Mouse (Mus musculus): ENCODE results near the gene Tbc1d9. TPM values are rescaled to one million over a fixed set of nuclear protein-coding genes. Genes with fewer than 3 reads are reported as not detected.

Gene Tbc1d9
- total and polyA plus RNA-seq, 2 experiments from 2014 or later, result 18.6 to 135 TPM

DNA sequence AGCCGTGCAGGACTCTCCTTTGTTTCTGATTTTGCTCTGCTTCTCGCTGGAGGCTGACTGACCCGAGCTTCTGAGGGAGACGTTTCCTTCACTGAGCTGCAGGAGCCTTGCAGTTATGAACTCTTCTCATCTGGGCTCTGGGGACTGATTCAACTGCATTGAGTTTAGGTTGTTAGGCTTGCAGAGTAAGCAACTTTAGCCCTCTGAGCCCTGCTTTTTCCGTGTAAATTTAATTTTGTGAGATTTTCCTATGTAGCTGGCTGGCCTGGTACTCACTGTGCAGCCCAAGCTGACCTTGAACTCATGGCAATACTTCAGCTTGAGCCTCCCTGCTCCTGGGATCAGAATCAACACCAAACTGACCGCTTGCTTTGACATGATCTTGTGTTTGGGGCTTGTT is 5.7 kb downstream of the Tbc1d9 start:
- ATAC-seq (ENCODE audit: low FRiP score), result no peak
- peaks cover 17% of the 10 kb centered on the region; the same call in 1 of the 2 replicates for H3K4me1 ChIP-seq (ENCODE audit: insufficient read depth, low read length)
- TF ChIP-seq CTCF (IDR thresholded peaks at IDR 0.05), result no peak
- no peaks in the 10 kb centered on the region for H3K36me3 ChIP-seq (ENCODE audit: insufficient read depth, low read length)
- no peak overlapping the region for H3K27ac ChIP-seq (ENCODE audit: low read depth, low read length)
- DNase-seq (ENCODE audit: low spot score), result no peak
- no peak overlapping the region for H3K9ac ChIP-seq (replicated peaks; ENCODE audit: low read length, poor library complexity, severe bottlenecking)
- no peak overlapping the region for H3K4me3 ChIP-seq (ENCODE audit: low read depth, low read length)
- H3K27me3 ChIP-seq (ENCODE audit: insufficient read depth, low read length), result no peaks in the 10 kb centered on the region
- H3K4me2 ChIP-seq (ENCODE audit: low read depth, low read length, poor library complexity, severe bottlenecking), result no peak overlapping the region
- 21% methylated on average over 6 of the region's 6 CpGs for WGBS
- H3K9me3 ChIP-seq (ENCODE audit: low read length), result no peaks in the 10 kb centered on the region

DNA sequence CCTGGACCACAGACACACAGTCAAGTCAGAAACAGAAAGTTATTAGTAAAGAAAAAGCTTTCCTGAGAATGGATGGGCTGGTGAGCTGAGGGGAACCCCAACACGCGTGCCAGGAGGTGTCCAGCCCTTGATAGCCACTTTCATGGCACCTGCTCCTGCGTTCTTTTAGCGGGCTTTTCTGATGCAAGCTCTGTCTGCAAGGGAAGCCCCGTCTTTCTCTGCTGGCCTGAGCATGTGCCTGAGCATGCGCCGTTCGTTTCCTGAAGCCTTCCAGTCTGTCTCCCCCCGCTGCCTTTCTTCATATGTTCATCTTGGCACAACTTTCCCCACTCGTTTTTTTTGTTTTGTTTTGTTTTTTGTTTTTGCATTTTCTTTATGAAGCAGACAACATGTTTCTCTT is 10.5 kb downstream of the Tbc1d9 start:
- no peak for ATAC-seq (ENCODE audit: low FRiP score)
- no peak overlapping the region for H3K4me2 ChIP-seq (ENCODE audit: low read depth, low read length, poor library complexity, severe bottlenecking)
- H3K36me3 ChIP-seq (ENCODE audit: insufficient read depth, low read length), result no peaks in the 10 kb centered on the region
- H3K27ac ChIP-seq (ENCODE audit: low read depth, low read length), result no peak overlapping the region
- no peak for DNase-seq (ENCODE audit: low spot score)
- no peak for TF ChIP-seq CTCF (IDR thresholded peaks at IDR 0.05)
- no peaks in the 10 kb centered on the region for H3K27me3 ChIP-seq (ENCODE audit: insufficient read depth, low read length)
- H3K9ac ChIP-seq (replicated peaks; ENCODE audit: low read length, poor library complexity, severe bottlenecking), result no peak overlapping the region
- WGBS, result 65% methylated on average over 10 of the region's 10 CpGs
- H3K9me3 ChIP-seq (ENCODE audit: low read length), result no peaks in the 10 kb centered on the region
- no peak overlapping the region for H3K4me3 ChIP-seq (ENCODE audit: low read depth, low read length)
- H3K4me1 ChIP-seq (ENCODE audit: insufficient read depth, low read length), result peaks cover 11% of the 10 kb centered on the region; the same call in 1 of the 2 replicates

- Histone ChIP-seq H3K27me3 (ENCODE audit: insufficient read depth, low read length) (no peaks in the 10 kb centered on the region), H3K4me2 (ENCODE audit: low read depth, low read length, poor library complexity, severe bottlenecking) (no peak overlapping the region), H3K4me3 (ENCODE audit: low read depth, low read length) (no peak overlapping the region), H3K36me3 (ENCODE audit: insufficient read depth, low read length) (no peaks in the 10 kb centered on the region), H3K9me3 (ENCODE audit: low read length) (no peaks in the 10 kb centered on the region), H3K27ac (ENCODE audit: low read depth, low read length) (no peak overlapping the region), H3K9ac (replicated peaks; ENCODE audit: low read length, poor library complexity, severe bottlenecking) (no peak overlapping the region), H3K4me1 (ENCODE audit: insufficient read depth, low read length) (peaks cover 11% of the 10 kb centered on the region; the same call in 1 of the 2 replicates)
- DNase-seq (ENCODE audit: low spot score) (no peak), ATAC-seq (ENCODE audit: low FRiP score) (no peak)
- TF ChIP-seq CTCF (IDR thresholded peaks at IDR 0.05), result no peak
- WGBS, result 50% methylated on average over 1 of the region's 2 CpGs
Observed at GRCm38 (mm10) chr8:83176785-83177184, 11.6 kb downstream of the Tbc1d9 start.

DNA sequence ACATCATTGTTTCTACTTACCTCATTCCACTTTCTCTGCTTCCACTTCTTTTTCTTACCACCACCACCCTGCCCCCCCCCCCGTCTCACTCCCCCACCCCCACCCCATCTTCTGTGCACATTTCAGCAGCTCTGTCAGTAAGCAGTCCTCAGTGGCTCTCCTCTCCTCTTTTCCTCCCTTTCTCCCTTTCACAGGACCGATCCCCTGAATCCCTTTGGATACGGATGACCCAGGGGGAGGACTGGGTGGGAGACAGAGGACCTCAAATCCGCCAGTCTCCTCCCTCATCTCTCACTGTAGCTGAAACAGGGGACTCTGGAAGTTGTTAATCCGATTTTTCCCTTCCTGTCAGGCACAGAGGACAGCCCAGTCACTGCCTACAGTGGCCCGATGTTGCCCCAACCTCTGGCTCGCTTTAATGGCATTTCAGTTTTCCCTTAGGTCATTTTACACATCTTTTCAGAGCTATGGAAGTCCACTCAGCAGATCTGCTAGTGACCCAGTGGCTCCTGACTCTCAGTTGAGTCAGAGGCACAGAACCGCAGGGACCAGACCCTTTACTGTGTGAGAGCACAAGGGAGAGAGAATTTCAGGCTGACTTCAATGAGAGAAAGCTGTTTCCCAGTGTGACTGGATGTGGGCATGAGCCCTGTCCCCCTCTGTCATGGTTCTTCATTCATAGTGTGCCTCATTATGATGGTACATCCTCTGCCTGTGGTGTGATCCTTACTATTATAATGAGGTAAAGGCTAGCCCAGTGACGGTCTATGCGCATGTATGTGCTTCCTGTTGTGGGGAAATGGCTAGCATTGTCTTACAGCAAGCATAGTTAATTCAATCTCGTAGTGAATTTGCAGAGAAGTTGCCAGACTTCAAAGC is 12.4 kb downstream of the Tbc1d9 start:
- Histone ChIP-seq H3K4me1 (ENCODE audit: insufficient read depth, low read length) (peaks cover 14% of the 10 kb centered on the region; the same call in 1 of the 2 replicates), H3K27ac (ENCODE audit: low read depth, low read length) (no peak overlapping the region), H3K9me3 (ENCODE audit: low read length) (no peaks in the 10 kb centered on the region), H3K4me3 (ENCODE audit: low read depth, low read length) (no peak overlapping the region), H3K9ac (replicated peaks; ENCODE audit: low read length, poor library complexity, severe bottlenecking) (no peak overlapping the region), H3K4me2 (ENCODE audit: low read depth, low read length, poor library complexity, severe bottlenecking) (no peak overlapping the region), H3K27me3 (ENCODE audit: insufficient read depth, low read length) (no peaks in the 10 kb centered on the region), H3K36me3 (ENCODE audit: insufficient read depth, low read length) (no peaks in the 10 kb centered on the region)
- peak; percentile 36; the same call in 1 of the 2 replicates for ATAC-seq (ENCODE audit: low FRiP score)
- DNase-seq (ENCODE audit: low spot score), result no peak
- WGBS, result 11% methylated on average over 11 of the region's 11 CpGs
- no peak for TF ChIP-seq CTCF (IDR thresholded peaks at IDR 0.05)

DNA sequence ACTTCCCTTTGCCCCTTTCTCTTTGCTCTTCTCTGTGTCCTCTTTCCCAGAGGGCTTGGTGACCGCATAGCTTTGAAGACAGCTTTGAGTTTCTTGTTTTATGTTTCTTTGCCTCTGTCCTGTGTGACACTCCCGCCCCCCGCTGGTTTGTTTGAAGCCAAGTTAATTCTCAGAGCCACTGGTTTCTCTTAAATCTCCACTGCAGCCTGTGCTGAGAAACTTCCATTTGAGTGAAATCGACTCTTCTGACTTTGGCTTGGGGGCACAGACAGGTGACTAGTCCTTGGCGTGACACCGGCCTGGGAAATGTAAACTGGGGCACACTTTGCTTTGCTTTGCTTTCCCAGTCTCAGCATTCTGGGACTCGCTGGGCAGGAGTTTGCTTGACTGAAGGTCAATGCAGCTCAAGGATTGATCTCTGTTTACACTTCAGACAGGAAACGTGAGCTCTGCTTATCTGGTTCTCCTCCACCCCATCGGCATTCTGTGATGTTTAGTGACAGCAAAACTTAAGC is 13.1 kb downstream of the Tbc1d9 start:
- no peaks in the 10 kb centered on the region for H3K27me3 ChIP-seq (ENCODE audit: insufficient read depth, low read length)
- TF ChIP-seq CTCF (IDR thresholded peaks at IDR 0.05), result peak; percentile 49
- DNase-seq (ENCODE audit: low spot score), result peak; percentile 35
- no peak overlapping the region for H3K4me3 ChIP-seq (ENCODE audit: low read depth, low read length)
- no peak overlapping the region for H3K9ac ChIP-seq (replicated peaks; ENCODE audit: low read length, poor library complexity, severe bottlenecking)
- peaks cover 14% of the 10 kb centered on the region; the same call in 1 of the 2 replicates for H3K4me1 ChIP-seq (ENCODE audit: insufficient read depth, low read length)
- H3K4me2 ChIP-seq (ENCODE audit: low read depth, low read length, poor library complexity, severe bottlenecking), result no peak overlapping the region
- WGBS, result 10% methylated on average over 9 of the region's 9 CpGs
- H3K27ac ChIP-seq (ENCODE audit: low read depth, low read length), result no peak overlapping the region
- ATAC-seq (ENCODE audit: low FRiP score), result no peak; the same call in 1 of the 2 replicates
- H3K9me3 ChIP-seq (ENCODE audit: low read length), result no peaks in the 10 kb centered on the region
- no peaks in the 10 kb centered on the region for H3K36me3 ChIP-seq (ENCODE audit: insufficient read depth, low read length)

Measured in midbrain, postnatal 0 days (tissue).